Mouse (Mus musculus) skeletal muscle tissue, adult 2 months (tissue): Measurements from ENCODE around the gene F830045P16Rik.
A peak's percentile ranks its signal among the peaks of the same experiment; 100 is the strongest.

Source experiments
- DNase-seq: peaks from one replicate; pipeline ENCODE4 v3.0.0-alpha.2; 2012; ENCODE audit warnings: low read depth, low spot score

F830045P16Rik gene

GRCm38 (mm10) chr2:129536377-129536776 lies at the start of gene F830045P16Rik:
Gene F830045P16Rik (minus strand): TSS chr2:129536602.
- no peak for DNase-seq

DNA sequence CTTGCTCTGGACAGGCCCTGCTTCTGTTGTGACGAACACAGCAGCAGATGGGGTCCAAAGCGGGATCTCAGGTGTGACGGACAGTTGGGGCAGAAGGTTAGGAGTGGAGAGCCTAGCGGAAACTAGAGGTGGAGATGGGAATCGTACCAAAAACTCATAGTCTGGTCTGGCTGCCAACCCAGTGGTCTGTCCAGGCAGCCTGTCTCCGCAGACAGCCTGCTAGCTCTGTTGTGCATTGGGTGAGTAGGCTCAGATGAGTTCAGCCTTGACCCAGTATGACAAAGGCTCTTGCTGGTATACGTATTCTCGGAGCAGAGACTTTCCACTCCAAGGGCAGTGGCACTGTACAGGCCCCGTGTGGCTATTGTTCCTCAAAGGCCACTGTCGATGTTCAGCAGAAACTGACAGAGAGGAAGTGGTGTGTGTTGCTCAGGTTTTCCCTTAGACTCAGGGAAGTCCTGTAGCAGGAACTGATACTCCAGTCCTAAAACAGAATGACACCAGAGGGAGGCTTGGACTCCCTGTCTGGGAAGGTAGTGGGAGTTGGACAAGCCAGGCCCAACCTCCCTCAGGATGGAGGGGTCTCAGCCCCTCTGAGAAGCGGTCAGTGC lies 49.6 kb upstream of the F830045P16Rik start:
- no peak for DNase-seq

- DNase-seq: no peak
These were observed 48.5 kb upstream of the F830045P16Rik start for GRCm38 (mm10) chr2:129584905-129585304.

DNA sequence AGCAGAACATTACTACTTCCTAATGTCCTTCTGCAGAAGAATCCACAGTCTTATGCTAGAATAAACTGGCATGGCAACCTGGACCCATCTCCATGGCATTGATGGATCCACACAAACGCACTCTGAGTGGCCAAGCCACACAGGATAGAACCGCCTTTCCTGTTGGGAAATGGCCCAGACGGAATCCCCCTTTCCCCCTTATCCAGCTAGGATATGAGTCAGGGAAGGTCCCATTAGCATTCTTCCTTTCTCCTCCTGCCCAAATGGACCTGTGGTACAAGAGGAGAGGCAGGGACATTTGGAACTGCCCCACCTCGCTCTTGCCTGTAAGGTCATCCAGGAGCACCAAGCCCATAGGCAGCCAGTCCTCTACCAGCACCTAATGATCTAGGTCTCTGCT lies 45.9 kb upstream of the F830045P16Rik start:
- DNase-seq: no peak

DNA sequence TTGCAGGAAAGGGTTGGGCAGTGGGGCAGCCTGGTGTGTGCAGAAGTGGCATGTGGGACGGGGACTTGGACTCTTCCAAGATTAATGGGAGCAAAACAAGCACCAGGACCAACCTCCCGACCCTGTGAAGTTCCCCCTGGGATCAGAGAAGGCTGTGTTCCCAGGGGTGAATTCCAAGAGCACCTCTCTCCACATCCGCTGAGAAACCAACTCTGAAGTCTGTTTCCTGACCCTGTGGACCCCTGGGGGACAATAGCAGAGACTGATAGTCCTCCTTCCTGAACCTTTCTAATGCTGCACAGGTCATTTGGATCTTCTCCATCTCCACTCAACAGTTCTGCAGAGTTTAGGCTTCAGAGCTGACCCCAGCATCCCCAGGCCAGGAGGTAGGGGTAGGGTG lies 45.4 kb upstream of the F830045P16Rik start:
- DNase-seq: no peak

DNA sequence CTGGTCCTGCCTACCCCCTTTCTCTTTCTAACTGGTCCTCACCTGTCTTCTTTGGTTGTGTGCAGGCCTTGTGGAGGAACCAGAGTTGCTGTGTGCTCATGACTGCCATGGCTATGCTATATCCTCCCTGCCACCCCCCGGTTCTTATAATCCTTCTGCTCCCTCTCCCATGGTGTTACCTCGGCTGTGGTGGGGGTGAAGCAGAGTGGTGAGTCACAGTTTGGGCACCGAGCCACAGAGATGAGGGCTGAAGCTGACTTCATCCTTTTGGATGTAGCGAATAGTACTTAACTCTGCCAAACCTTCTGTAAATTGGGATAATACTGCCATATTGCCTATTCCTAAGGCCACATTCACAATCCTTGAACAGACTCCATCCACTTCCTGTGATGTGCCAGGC lies 44.3 kb upstream of the F830045P16Rik start:
- no peak for DNase-seq

- DNase-seq: no peak
These were observed 40.4 kb upstream of the F830045P16Rik start for GRCm38 (mm10) chr2:129576611-129577447.

- no peak for DNase-seq
These were observed 38.7 kb upstream of the F830045P16Rik start for GRCm38 (mm10) chr2:129575113-129575512.

GRCm38 (mm10) chr2:129574395-129575046 lies 38.1 kb upstream of the F830045P16Rik start:
- no peak for DNase-seq

- DNase-seq: no peak
These were observed 37.4 kb upstream of the F830045P16Rik start for GRCm38 (mm10) chr2:129573701-129574273.

GRCm38 (mm10) chr2:129569556-129569955 lies 33.2 kb upstream of the F830045P16Rik start:
- DNase-seq: no peak

- no peak for DNase-seq
These were observed 32.7 kb upstream of the F830045P16Rik start for GRCm38 (mm10) chr2:129569120-129569519.

DNA sequence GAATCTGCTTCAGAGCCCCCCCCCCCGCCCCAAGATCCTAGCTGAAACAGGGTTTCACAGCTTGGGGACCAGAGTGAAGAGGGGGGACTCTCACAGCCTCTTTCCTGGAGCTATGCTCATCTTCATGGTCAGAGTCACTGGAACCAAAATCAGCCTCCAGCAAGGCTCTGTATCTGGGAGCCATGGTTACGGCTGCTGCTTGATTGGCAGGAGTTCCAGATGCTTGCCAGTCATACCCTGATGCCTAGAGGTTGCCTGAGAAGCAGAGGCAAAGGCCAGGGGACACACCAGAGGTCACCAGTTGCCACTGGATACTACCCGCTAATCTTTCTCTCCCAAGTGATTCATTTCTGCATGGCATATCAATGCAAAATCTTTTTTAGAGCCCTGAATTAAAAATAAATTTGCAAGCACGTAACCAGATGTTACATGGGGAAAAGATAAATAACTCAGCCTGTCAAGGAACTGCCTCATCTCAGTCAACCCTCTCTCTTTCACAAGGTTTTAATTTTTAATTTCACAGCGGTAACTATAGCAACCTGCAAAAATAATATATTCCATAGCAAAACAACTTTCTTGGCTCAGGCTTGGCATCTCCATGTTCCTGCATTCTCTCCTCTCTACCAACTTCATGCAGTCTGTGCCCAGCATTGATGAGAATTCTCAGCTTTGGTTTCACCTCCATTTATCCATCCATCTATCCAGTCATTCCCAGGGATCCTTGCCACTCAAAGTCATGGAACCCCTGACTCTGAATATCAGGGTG lies 27.7 kb upstream of the F830045P16Rik start:
- no peak for DNase-seq

DNA sequence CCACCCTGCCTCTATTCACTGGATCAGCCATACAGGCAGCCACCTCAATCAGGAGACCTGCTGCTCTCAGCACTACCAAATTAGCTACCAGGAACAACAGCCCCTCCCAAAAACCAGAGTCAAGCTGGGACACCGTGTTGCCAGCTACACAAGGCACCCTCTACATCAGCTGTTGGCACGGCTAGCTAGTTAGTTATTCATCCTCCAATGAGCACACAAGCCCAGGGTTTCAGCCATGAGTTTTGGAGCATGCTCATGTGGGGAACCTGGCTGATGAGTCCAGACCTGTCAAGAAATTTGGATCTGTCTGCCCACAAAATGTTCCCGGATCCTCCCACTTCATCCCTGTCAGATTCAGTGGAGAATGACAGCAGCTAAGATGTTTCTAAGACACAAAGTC lies 25.4 kb upstream of the F830045P16Rik start:
- no peak for DNase-seq

DNA sequence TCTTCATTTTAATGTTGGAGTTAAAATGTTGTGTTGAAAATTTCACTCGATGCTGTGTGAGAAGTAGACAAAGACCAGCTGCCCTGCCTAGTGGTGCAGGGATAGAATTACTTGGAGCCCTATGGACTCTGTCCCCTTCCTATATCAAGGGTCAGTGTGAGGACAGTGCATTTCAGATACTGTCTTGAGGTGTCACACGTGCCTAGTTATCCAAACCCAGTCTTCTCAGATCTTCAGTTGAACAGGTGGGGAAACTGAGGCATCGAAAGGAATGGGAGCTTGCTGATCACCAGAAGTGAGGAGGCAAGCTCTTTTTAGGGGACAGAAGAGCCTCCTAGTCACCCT lies 22.4 kb upstream of the F830045P16Rik start:
- DNase-seq: no peak

- DNase-seq: peak; percentile 90
These were observed 21.8 kb upstream of the F830045P16Rik start for GRCm38 (mm10) chr2:129558008-129558874.

- DNase-seq: no peak
These were observed 19.7 kb upstream of the F830045P16Rik start for GRCm38 (mm10) chr2:129556081-129556480.

GRCm38 (mm10) chr2:129550781-129551180 lies 14.4 kb upstream of the F830045P16Rik start:
- DNase-seq: no peak

- no peak for DNase-seq
These were observed 13.2 kb upstream of the F830045P16Rik start for GRCm38 (mm10) chr2:129549537-129550135.

DNA sequence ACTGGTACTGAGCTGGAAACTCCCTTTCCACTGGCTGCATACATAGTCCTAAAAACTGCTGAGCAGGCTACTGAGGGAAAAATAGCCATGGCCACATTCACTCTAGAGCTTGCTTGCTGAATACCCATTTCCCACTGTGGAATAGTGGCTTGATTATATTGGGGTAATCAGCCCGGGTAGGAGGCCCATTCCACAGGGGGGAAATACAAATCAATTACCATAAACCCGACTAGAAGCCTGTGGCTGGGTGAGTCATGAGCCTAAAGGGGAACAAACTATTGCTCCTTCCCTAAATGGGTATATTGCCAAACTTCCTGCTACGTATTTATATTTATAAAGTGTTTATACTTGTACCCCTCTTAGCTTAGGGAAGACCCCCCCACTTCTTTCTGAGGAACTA lies 10.4 kb upstream of the F830045P16Rik start:
- DNase-seq: no peak
